Mouse (Mus musculus): ENCODE measurements around the gene Sema6c. TPM values are rescaled to one million over a fixed set of nuclear protein-coding genes. Genes with fewer than 3 reads are reported as not detected.

The Sema6c gene
- polyA plus RNA-seq, 1 experiment from 2014 or later: 15.2 TPM

- H3K4me3 ChIP-seq (ENCODE audit: low read length): no peak overlapping the region
Measured at GRCm38 (mm10) chr3:95186888-95187287, 26.6 kb downstream of the Sema6c start.

GRCm38 (mm10) chr3:95194721-95195135 lies 34.5 kb downstream of the Sema6c start:
- H3K9ac ChIP-seq (ENCODE audit: low read depth, low read length): no peak overlapping the region
- no peaks in the 10 kb centered on the region for H3K4me1 ChIP-seq (ENCODE audit: control insufficient read depth, insufficient read depth, low read depth, low read length)
- no peaks in the 10 kb centered on the region for H3K27me3 ChIP-seq (replicated peaks; ENCODE audit: control insufficient read depth, insufficient read depth, low read length)
- no peak overlapping the region for H3K4me2 ChIP-seq (ENCODE audit: low read length)
- ATAC-seq: no peak
- H3K9me3 ChIP-seq (ENCODE audit: control insufficient read depth, low read length): no peaks in the 10 kb centered on the region
- H3K36me3 ChIP-seq (ENCODE audit: control insufficient read depth, insufficient read depth, low read length): peaks cover 19% of the 10 kb centered on the region
- no peak overlapping the region for H3K27ac ChIP-seq (ENCODE audit: low read depth, low read length)
- H3K4me3 ChIP-seq (ENCODE audit: low read length): no peak overlapping the region
- WGBS: 69% methylated on average over 6 of the region's 6 CpGs

More at GRCm38 (mm10) chr3:95186888-95187287, 26.6 kb downstream of the Sema6c start:
- Histone ChIP-seq H3K4me2 (ENCODE audit: low read length) (no peak overlapping the region), H3K9me3 (ENCODE audit: control insufficient read depth, low read length) (no peaks in the 10 kb centered on the region), H3K27ac (ENCODE audit: low read depth, low read length) (no peak overlapping the region), H3K27me3 (replicated peaks; ENCODE audit: control insufficient read depth, insufficient read depth, low read length) (no peaks in the 10 kb centered on the region), H3K36me3 (ENCODE audit: control insufficient read depth, insufficient read depth, low read length) (peaks cover 17% of the 10 kb centered on the region), H3K4me1 (ENCODE audit: control insufficient read depth, insufficient read depth, low read depth, low read length) (no peaks in the 10 kb centered on the region), H3K9ac (ENCODE audit: low read depth, low read length) (no peak overlapping the region)
- 89% methylated on average over 6 of the region's 6 CpGs for WGBS
- no peak for ATAC-seq

- no peak overlapping the region for H3K9ac ChIP-seq (ENCODE audit: low read depth, low read length)
- no peak for ATAC-seq
- H3K27ac ChIP-seq (ENCODE audit: low read depth, low read length): no peak overlapping the region
- H3K27me3 ChIP-seq (replicated peaks; ENCODE audit: control insufficient read depth, insufficient read depth, low read length): no peaks in the 10 kb centered on the region
- no peaks in the 10 kb centered on the region for H3K4me1 ChIP-seq (ENCODE audit: control insufficient read depth, insufficient read depth, low read depth, low read length)
- no peak overlapping the region for H3K4me3 ChIP-seq (ENCODE audit: low read length)
- H3K4me2 ChIP-seq (ENCODE audit: low read length): no peak overlapping the region
- H3K36me3 ChIP-seq (ENCODE audit: control insufficient read depth, insufficient read depth, low read length): peaks cover 17% of the 10 kb centered on the region
- no peaks in the 10 kb centered on the region for H3K9me3 ChIP-seq (ENCODE audit: control insufficient read depth, low read length)
- WGBS: 87% methylated on average over 2 of the region's 2 CpGs
Measured at GRCm38 (mm10) chr3:95195772-95196171, 35.5 kb downstream of the Sema6c start.

- Histone ChIP-seq H3K4me2 (ENCODE audit: low read length) (no peak overlapping the region), H3K4me3 (ENCODE audit: low read length) (no peak overlapping the region), H3K9me3 (ENCODE audit: control insufficient read depth, low read length) (no peaks in the 10 kb centered on the region), H3K27ac (ENCODE audit: low read depth, low read length) (no peak overlapping the region), H3K9ac (ENCODE audit: low read depth, low read length) (no peak overlapping the region), H3K4me1 (ENCODE audit: control insufficient read depth, insufficient read depth, low read depth, low read length) (no peaks in the 10 kb centered on the region), H3K36me3 (ENCODE audit: control insufficient read depth, insufficient read depth, low read length) (peaks cover 24% of the 10 kb centered on the region), H3K27me3 (replicated peaks; ENCODE audit: control insufficient read depth, insufficient read depth, low read length) (no peaks in the 10 kb centered on the region)
- WGBS: 82% methylated on average over 1 of the region's 1 CpGs
- no peak for ATAC-seq
Measured at GRCm38 (mm10) chr3:95199101-95199500, 38.8 kb downstream of the Sema6c start.

- H3K4me2 ChIP-seq (ENCODE audit: low read length): no peak overlapping the region
- H3K36me3 ChIP-seq (ENCODE audit: control insufficient read depth, insufficient read depth, low read length): peaks cover 26% of the 10 kb centered on the region
- 81% methylated on average over 7 of the region's 7 CpGs for WGBS
- ATAC-seq: no peak
- H3K9ac ChIP-seq (ENCODE audit: low read depth, low read length): no peak overlapping the region
- H3K4me3 ChIP-seq (ENCODE audit: low read length): no peak overlapping the region
- no peaks in the 10 kb centered on the region for H3K4me1 ChIP-seq (ENCODE audit: control insufficient read depth, insufficient read depth, low read depth, low read length)
- H3K27ac ChIP-seq (ENCODE audit: low read depth, low read length): no peak overlapping the region
- no peaks in the 10 kb centered on the region for H3K9me3 ChIP-seq (ENCODE audit: control insufficient read depth, low read length)
- no peaks in the 10 kb centered on the region for H3K27me3 ChIP-seq (replicated peaks; ENCODE audit: control insufficient read depth, insufficient read depth, low read length)
Measured at GRCm38 (mm10) chr3:95200132-95200531, 39.9 kb downstream of the Sema6c start.

- H3K27me3 ChIP-seq (replicated peaks; ENCODE audit: control insufficient read depth, insufficient read depth, low read length): no peaks in the 10 kb centered on the region
- H3K9me3 ChIP-seq (ENCODE audit: control insufficient read depth, low read length): no peaks in the 10 kb centered on the region
- H3K4me2 ChIP-seq (ENCODE audit: low read length): no peak overlapping the region
- H3K9ac ChIP-seq (ENCODE audit: low read depth, low read length): no peak overlapping the region
- no peak overlapping the region for H3K4me3 ChIP-seq (ENCODE audit: low read length)
- H3K4me1 ChIP-seq (ENCODE audit: control insufficient read depth, insufficient read depth, low read depth, low read length): no peaks in the 10 kb centered on the region
- 72% methylated on average over 2 of the region's 2 CpGs for WGBS
- peaks cover 26% of the 10 kb centered on the region for H3K36me3 ChIP-seq (ENCODE audit: control insufficient read depth, insufficient read depth, low read length)
- H3K27ac ChIP-seq (ENCODE audit: low read depth, low read length): no peak overlapping the region
- ATAC-seq: no peak
Measured at GRCm38 (mm10) chr3:95200562-95200961, 40.3 kb downstream of the Sema6c start.

- Histone ChIP-seq H3K27me3 (replicated peaks; ENCODE audit: control insufficient read depth, insufficient read depth, low read length) (no peaks in the 10 kb centered on the region), H3K27ac (ENCODE audit: low read depth, low read length) (no peak overlapping the region), H3K9me3 (ENCODE audit: control insufficient read depth, low read length) (no peaks in the 10 kb centered on the region), H3K4me1 (ENCODE audit: control insufficient read depth, insufficient read depth, low read depth, low read length) (no peaks in the 10 kb centered on the region), H3K36me3 (ENCODE audit: control insufficient read depth, insufficient read depth, low read length) (peaks cover 18% of the 10 kb centered on the region), H3K4me2 (ENCODE audit: low read length) (no peak overlapping the region), H3K4me3 (ENCODE audit: low read length) (no peak overlapping the region), H3K9ac (ENCODE audit: low read depth, low read length) (no peak overlapping the region)
- WGBS: 90% methylated on average over 6 of the region's 6 CpGs
- ATAC-seq: no peak
Measured at GRCm38 (mm10) chr3:95203880-95204279, 43.6 kb downstream of the Sema6c start.

- WGBS: 89% methylated on average over 4 of the region's 4 CpGs
- Histone ChIP-seq H3K36me3 (ENCODE audit: control insufficient read depth, insufficient read depth, low read length) (peaks cover 3% of the 10 kb centered on the region; the same call in 1 of the 2 replicates), H3K9ac (ENCODE audit: low read depth, low read length) (no peak overlapping the region), H3K4me2 (ENCODE audit: low read length) (no peak overlapping the region), H3K27me3 (replicated peaks; ENCODE audit: control insufficient read depth, insufficient read depth, low read length) (no peaks in the 10 kb centered on the region), H3K4me1 (ENCODE audit: control insufficient read depth, insufficient read depth, low read depth, low read length) (no peaks in the 10 kb centered on the region), H3K9me3 (ENCODE audit: control insufficient read depth, low read length) (no peaks in the 10 kb centered on the region), H3K4me3 (ENCODE audit: low read length) (no peak overlapping the region), H3K27ac (ENCODE audit: low read depth, low read length) (no peak overlapping the region)
- ATAC-seq: no peak
Measured at GRCm38 (mm10) chr3:95208286-95208685, 48.0 kb downstream of the Sema6c start.

- no peak for ATAC-seq
- no peak overlapping the region for H3K4me3 ChIP-seq (ENCODE audit: low read length)
- no peaks in the 10 kb centered on the region for H3K4me1 ChIP-seq (ENCODE audit: control insufficient read depth, insufficient read depth, low read depth, low read length)
- no peak overlapping the region for H3K9ac ChIP-seq (ENCODE audit: low read depth, low read length)
- no peaks in the 10 kb centered on the region for H3K27me3 ChIP-seq (replicated peaks; ENCODE audit: control insufficient read depth, insufficient read depth, low read length)
- H3K4me2 ChIP-seq (ENCODE audit: low read length): no peak overlapping the region
- no peak overlapping the region for H3K27ac ChIP-seq (ENCODE audit: low read depth, low read length)
- WGBS: 48% methylated on average over 2 of the region's 2 CpGs
- peaks cover 3% of the 10 kb centered on the region for H3K36me3 ChIP-seq (ENCODE audit: control insufficient read depth, insufficient read depth, low read length)
- no peaks in the 10 kb centered on the region for H3K9me3 ChIP-seq (ENCODE audit: control insufficient read depth, low read length)
Measured at GRCm38 (mm10) chr3:95210585-95210984, 50.3 kb downstream of the Sema6c start.
